Mouse (Mus musculus): Measurements from ENCODE around the gene Gpr182.

DNA sequence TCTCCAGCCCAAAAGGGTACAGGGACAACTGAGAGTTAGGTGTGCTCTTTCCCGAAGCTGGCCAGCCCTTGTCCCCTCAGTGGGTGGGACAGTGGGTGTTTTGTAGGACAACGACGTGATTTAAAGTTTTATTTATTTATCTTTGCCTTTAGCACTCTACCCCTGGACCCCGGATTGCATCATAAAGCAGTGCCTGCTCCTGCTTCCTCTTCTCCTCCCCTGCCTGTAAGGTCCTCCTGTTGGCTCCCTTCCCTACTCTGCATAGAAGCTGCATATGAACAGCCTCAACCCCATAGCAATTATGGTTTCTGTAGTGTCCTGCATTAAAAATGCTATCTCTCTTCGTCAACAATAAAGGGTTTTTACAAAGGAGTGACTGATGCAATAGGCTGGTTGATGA, 20.1 kb downstream of the Gpr182 start:
- TF ChIP-seq CTCF (conservative IDR thresholded peaks at IDR 0.05; ENCODE audit: low read length) (no peak), NANOG (IDR thresholded peaks at IDR 0.05; ENCODE audit: borderline replicate concordance, low read length) (no peak), POU5F1 (IDR thresholded peaks at IDR 0.05; ENCODE audit: borderline replicate concordance, low read length) (no peak)

All from E14TG2a.4 (cell line).